Mouse (Mus musculus): ENCODE results near the gene Galr3. TPM values are rescaled to one million over a fixed set of nuclear protein-coding genes. Genes with fewer than 3 reads are reported as not detected.
"Not testable (repeated sequence)": the region's sequence is repeated elsewhere in the genome, so short reads cannot be mapped to it uniquely, and the experiment has no call there.

Galr3 gene
- polyA plus RNA-seq, 1 experiment from 2014 or later: 0.68 TPM

DNA sequence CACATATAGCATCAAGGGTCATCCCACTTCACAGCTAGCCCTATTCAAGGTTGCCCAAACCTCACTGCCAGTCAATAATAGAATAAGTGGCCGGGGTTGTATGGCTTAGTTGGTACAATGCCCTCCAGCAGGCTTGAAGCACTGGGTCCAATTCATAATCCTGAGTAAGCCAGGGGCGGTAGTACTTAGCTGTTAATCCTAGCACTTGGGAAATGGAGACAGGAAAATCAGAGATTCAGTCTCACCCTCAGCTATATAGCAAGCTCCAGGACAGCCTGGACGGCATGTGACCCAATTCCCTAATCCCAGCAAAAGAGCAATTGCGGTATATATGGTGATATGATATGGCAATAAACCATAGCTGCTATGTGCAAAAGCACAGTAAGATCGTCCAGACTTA is 34.6 kb upstream of the Galr3 start:
- Histone ChIP-seq H3K36me3 (peaks cover 33% of the 10 kb centered on the region), H3K9ac (no peak overlapping the region), H3K4me3 (replicated peaks) (no peak overlapping the region), H3K27me3 (replicated peaks) (no peaks in the 10 kb centered on the region), H3K4me1 (no peaks in the 10 kb centered on the region), H3K27ac (no peak overlapping the region), H3K4me2 (no peak overlapping the region), H3K9me3 (no peaks in the 10 kb centered on the region)
- no peak for ATAC-seq (ENCODE audit: insufficient read depth, low FRiP score, low read depth)
- WGBS: 89% methylated on average over 5 of the region's 5 CpGs

DNA sequence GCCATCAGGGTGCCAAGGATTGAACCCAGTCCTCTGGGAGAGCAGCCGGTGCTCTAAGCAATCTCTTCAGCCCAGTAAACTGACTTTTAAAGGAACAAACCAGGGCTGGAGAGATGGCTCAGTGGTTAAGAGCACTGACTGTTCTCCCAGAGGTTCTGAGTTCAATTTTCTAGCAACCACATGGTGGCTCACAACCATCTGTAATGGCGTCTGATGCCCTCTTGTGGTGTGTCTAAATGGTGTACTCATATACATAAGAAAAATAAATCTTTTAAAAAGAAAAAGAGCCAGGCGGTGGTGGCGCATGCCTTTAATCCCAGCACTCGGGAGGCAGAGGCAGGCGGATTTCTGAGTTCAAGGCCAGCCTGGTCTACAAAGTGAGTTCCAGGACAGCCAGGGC is 33.8 kb upstream of the Galr3 start:
- not testable (repeated sequence) for H3K27me3 ChIP-seq (replicated peaks); H3K9me3 ChIP-seq; H3K4me2 ChIP-seq; H3K27ac ChIP-seq; H3K4me1 ChIP-seq; H3K9ac ChIP-seq; ATAC-seq (ENCODE audit: insufficient read depth, low FRiP score, low read depth); H3K4me3 ChIP-seq (replicated peaks)
- peaks cover 26% of the 10 kb centered on the region for H3K36me3 ChIP-seq
- 85% methylated on average over 6 of the region's 6 CpGs for WGBS

DNA sequence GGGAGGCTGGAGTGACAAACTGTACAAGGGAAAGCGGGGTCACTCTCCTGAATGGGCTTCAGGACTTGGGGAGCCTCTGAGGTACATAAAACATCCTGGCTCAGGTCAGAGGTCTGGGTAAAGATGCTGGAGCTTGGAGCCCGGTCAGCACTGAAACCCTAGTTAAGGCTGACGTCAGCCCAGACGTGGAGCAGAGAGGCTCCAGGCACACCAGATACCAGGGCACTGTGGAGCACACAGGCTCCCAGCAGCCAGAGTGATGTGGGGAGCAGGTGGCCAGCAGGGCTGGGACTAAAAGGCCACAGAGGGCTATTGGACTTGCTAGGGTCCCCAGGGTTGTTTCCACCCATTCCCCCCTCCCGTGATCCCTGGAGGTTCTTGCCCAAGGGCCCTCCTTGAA is 32.0 kb upstream of the Galr3 start:
- Histone ChIP-seq H3K4me3 (replicated peaks) (no peak overlapping the region), H3K4me1 (no peaks in the 10 kb centered on the region), H3K9me3 (no peaks in the 10 kb centered on the region), H3K27me3 (replicated peaks) (no peaks in the 10 kb centered on the region), H3K27ac (no peak overlapping the region), H3K36me3 (peaks cover 19% of the 10 kb centered on the region), H3K4me2 (no peak overlapping the region), H3K9ac (no peak overlapping the region)
- ATAC-seq (ENCODE audit: insufficient read depth, low FRiP score, low read depth): no peak
- 66% methylated on average over 5 of the region's 5 CpGs for WGBS

DNA sequence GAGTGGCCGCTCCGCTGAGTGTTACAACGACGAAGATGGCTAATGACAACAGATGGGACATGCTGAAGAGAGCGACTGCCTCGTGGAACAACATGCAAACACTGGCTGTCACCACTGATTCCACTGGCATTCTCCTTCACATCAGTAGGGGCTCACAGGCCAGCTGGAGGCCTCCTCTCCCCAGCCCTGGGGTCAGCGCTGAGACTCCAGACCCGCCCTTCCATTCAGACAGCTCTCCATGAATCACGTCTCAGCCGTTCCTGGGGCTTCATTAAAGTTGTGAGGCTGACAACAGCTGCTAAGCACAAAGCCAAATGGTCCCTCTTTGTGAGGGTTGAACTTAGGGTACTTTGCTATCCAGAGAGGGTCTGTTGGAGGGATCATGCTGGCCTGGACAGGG is 30.1 kb upstream of the Galr3 start:
- Histone ChIP-seq H3K27me3 (replicated peaks) (no peaks in the 10 kb centered on the region), H3K36me3 (peaks cover 2% of the 10 kb centered on the region), H3K4me3 (replicated peaks) (no peak overlapping the region), H3K9ac (no peak overlapping the region), H3K4me1 (no peaks in the 10 kb centered on the region), H3K9me3 (no peaks in the 10 kb centered on the region), H3K4me2 (no peak overlapping the region), H3K27ac (no peak overlapping the region)
- no peak for ATAC-seq (ENCODE audit: insufficient read depth, low FRiP score, low read depth)
- 51% methylated on average over 10 of the region's 10 CpGs for WGBS

DNA sequence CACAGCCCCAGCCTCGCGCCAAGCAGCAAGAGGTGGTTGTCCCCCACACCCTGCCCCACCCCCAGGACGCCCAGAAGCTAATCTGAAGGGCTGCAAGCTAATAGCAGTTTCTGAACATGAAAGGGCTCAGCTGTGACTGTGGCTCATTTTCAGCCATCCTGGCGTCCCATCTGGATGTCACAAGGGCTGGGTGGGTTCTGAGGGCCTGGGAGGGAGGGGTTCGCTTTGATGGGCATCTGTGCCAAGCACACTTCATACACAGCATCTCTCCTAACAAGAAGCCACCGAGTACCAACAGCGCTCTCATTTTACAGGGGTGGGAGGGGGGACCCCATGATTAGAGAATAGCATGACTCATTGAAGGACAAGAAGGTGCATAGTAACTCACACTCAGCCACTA is 28.3 kb upstream of the Galr3 start:
- 52% methylated on average over 7 of the region's 7 CpGs for WGBS
- no peaks in the 10 kb centered on the region for H3K4me1 ChIP-seq
- no peaks in the 10 kb centered on the region for H3K27me3 ChIP-seq (replicated peaks)
- no peak overlapping the region for H3K4me2 ChIP-seq
- no peak overlapping the region for H3K27ac ChIP-seq
- H3K9me3 ChIP-seq: no peaks in the 10 kb centered on the region
- H3K9ac ChIP-seq: no peak overlapping the region
- ATAC-seq (ENCODE audit: insufficient read depth, low FRiP score, low read depth): no peak
- H3K36me3 ChIP-seq: no peaks in the 10 kb centered on the region
- no peak overlapping the region for H3K4me3 ChIP-seq (replicated peaks)

DNA sequence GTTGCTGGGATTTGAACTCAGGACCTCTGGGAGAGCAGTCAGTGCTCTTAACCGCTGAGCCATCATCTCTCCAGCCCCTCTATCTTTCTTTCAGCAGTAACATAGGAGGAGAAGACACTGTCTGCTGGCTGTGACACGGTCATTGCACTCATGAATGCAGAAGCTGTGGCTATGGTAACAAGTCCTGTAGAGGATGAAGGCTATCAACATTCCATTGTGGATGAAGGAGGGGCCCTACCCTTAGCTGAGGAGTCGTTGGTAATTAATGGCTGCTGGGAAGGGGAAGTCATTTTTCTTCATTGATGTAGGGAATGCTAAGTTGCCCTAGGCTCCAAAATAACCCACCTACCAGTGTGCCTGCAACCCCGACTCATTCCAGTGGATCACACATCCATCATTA is 23.5 kb upstream of the Galr3 start:
- H3K27me3 ChIP-seq (replicated peaks): no peaks in the 10 kb centered on the region
- H3K36me3 ChIP-seq: no peaks in the 10 kb centered on the region
- H3K4me1 ChIP-seq: no peaks in the 10 kb centered on the region; the same call in 1 of the 2 replicates
- H3K4me3 ChIP-seq (replicated peaks): no peak overlapping the region
- no peak for ATAC-seq (ENCODE audit: insufficient read depth, low FRiP score, low read depth)
- H3K4me2 ChIP-seq: no peak overlapping the region
- H3K9ac ChIP-seq: no peak overlapping the region
- H3K27ac ChIP-seq: no peak overlapping the region
- WGBS: 20% methylated on average over 4 of the region's 4 CpGs
- H3K9me3 ChIP-seq: no peaks in the 10 kb centered on the region

DNA sequence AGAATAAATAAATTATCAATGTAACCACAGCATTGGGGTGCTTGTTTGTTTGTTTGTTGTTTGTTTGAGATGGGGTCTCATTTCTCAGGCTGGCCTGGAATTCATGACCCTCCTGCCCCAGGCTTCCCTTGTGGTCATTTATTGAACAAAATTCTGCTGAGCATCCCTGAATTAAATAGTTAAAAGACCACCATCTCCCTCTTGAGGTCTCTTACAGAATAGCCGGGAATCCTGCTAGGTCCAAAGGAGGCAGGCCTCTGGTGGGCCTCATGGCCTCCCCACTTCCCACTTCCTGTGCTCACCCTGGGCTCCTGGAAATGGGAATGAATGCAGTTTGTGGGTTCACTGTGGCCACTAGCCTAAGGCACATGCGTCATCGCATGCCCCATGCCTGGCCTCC is 22.8 kb upstream of the Galr3 start:
- no peak overlapping the region for H3K9ac ChIP-seq
- no peaks in the 10 kb centered on the region for H3K36me3 ChIP-seq
- 65% methylated on average over 3 of the region's 3 CpGs for WGBS

DNA sequence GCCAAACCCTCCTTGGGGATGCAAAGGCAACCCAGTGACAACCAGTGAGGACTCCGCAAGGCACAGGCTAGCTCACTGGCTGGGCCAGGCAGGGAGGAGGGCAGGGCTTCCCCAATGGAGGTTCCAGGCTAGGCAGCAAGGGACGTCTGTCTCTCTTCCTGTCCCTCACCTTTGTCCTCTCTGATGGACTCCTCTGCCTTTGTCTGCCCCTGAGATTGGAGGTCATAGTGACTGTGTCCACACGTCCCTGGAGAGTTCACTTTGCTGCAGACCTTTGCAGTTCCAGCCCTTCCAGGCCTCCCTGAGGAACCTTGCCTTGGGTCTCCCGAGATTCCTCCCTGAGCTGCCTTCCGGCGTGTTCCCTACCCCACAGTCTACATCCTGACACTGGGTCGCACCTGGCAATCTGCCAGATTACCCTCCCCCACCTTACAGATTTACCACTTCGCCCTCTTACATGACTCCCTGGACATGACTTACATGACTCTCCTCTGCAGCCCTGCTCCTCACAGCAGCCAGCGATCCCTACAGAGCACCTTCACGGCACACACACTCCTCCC is 18.9 kb upstream of the Galr3 start:
- Histone ChIP-seq H3K4me1 (peaks cover 14% of the 10 kb centered on the region), H3K36me3 (no peaks in the 10 kb centered on the region), H3K4me3 (replicated peaks) (no peak overlapping the region), H3K27me3 (replicated peaks) (no peaks in the 10 kb centered on the region), H3K27ac (no peak overlapping the region), H3K4me2 (no peak overlapping the region), H3K9me3 (no peaks in the 10 kb centered on the region), H3K9ac (no peak overlapping the region)
- 53% methylated on average over 10 of the region's 10 CpGs for WGBS
- no peak; the same call in 1 of the 2 replicates for ATAC-seq (ENCODE audit: insufficient read depth, low FRiP score, low read depth)

More for the DNA sequence above, 22.8 kb upstream of the Galr3 start:
- peak; percentile 14; the same call in 1 of the 2 replicates for ATAC-seq (ENCODE audit: insufficient read depth, low FRiP score, low read depth)
- no peak overlapping the region for H3K4me2 ChIP-seq
- H3K27me3 ChIP-seq (replicated peaks): no peaks in the 10 kb centered on the region
- H3K27ac ChIP-seq: no peak overlapping the region
- H3K4me1 ChIP-seq: no peaks in the 10 kb centered on the region; the same call in 1 of the 2 replicates
- H3K4me3 ChIP-seq (replicated peaks): no peak overlapping the region
- H3K9me3 ChIP-seq: no peaks in the 10 kb centered on the region

DNA sequence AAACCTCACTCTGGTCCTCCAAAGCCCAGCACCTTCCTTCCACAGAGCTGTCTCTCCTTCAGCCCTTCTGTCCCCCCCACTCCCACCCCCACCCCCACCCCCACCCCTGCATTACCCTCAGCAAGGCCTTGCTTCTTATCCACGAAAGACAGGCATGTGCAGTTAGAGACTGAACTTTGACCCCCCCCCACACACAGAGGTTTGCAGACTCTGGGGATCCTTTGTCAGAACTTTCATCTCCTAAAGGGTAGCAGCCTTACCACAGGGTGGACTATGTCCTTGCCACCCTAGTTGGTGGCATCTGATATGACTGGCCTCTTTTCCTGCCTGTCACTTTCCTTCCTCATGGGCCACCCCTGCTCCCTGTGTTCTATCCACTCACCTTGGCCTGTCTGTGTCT is 18.3 kb upstream of the Galr3 start:
- no peak overlapping the region for H3K27ac ChIP-seq
- WGBS: 42% methylated on average over 1 of the region's 1 CpGs
- no peaks in the 10 kb centered on the region for H3K9me3 ChIP-seq
- ATAC-seq (ENCODE audit: insufficient read depth, low FRiP score, low read depth): no peak
- peaks cover 14% of the 10 kb centered on the region for H3K4me1 ChIP-seq
- H3K9ac ChIP-seq: no peak overlapping the region
- H3K36me3 ChIP-seq: no peaks in the 10 kb centered on the region
- no peak overlapping the region for H3K4me3 ChIP-seq (replicated peaks)
- no peak overlapping the region for H3K4me2 ChIP-seq
- no peaks in the 10 kb centered on the region for H3K27me3 ChIP-seq (replicated peaks)

DNA sequence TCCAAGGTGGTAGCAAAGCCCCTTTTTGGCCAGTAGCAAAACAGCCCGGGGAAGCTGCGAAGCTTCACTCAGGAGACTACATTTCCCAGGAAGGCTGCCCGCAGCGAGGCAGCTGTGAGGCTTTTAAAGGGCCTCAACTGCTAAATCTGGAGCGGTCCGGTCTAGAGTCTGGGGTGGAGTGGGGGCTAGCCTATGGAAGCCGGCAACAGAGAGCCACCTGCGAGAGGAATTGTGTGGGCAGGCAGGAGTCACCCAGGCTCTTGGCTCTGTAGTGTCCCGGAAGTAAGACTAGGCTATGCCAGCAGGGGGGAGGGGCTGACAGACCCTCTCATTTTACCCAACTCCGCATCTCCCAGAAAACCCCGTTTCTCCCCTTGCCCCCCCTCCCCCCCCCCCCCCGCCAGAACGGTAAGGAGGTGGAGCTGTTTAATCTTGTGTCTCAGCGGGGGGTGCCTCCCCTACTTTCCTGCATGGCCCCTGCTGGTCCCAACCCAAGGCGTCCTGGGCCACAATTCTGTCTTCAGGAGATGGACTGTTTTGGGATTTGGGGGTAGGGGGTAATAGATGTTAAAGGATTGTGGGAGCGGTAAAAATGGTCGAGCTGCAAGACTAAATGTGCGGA is 15.9 kb upstream of the Galr3 start:
- Histone ChIP-seq H3K4me3 (replicated peaks) (0 out of 2 replicates have a peak overlapping the region, but pooled peaks have one; percentile 9), H3K36me3 (no peaks in the 10 kb centered on the region), H3K4me1 (peaks cover 15% of the 10 kb centered on the region), H3K4me2 (peak overlapping the region; percentile 47), H3K9ac (0 out of 2 replicates have a peak overlapping the region, but pooled peaks have one; percentile 9), H3K27me3 (replicated peaks) (no peaks in the 10 kb centered on the region), H3K9me3 (no peaks in the 10 kb centered on the region), H3K27ac (peak overlapping the region; percentile 40; the same call in 1 of the 2 replicates)
- ATAC-seq (ENCODE audit: insufficient read depth, low FRiP score, low read depth): no peak
- WGBS: 16% methylated on average over 17 of the region's 18 CpGs

DNA sequence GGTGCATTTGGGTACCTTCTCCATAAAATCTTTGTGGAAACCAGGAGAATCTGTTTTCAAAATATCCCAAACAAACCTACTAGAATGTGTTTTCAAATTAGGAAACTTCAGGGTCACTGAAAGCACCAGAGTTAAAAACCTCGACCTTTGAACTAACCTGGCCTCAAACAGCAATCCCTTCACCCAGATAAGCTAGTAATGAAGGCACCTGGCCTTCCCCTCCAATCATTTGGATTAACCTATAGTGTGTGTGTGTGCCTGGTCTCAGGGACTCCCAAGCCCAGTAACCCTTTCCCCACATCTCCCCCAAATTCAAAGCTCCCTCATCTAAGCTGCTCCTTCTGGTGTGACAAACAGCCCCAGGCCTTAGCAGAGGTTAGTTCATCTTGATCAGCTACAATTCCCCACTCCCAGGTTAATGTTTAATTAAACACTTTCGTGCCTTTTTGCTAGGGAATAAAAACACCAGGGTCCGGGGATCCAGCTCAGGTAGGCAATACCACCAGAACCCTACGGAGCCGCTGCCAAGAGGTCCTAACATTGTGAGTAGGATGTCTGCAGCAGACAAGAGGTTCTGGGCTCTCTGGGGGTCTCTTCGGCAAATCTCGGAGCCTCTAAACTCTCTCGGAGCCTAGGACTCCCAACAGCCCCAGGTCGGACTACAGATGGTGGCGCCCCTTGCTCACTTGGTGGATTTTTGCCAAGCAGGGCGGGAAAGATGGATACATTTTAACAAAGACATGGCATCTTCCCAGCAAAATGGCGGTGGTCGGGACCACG is 15.0 kb upstream of the Galr3 start:
- Histone ChIP-seq H3K27me3 (replicated peaks) (no peaks in the 10 kb centered on the region), H3K36me3 (no peaks in the 10 kb centered on the region), H3K27ac (peak overlapping the region; percentile 97), H3K9ac (no peak overlapping the region), H3K4me3 (replicated peaks) (peak overlapping the region; percentile 83), H3K4me2 (peak overlapping the region; percentile 80), H3K9me3 (no peaks in the 10 kb centered on the region), H3K4me1 (peaks cover 24% of the 10 kb centered on the region)
- 43% methylated on average over 14 of the region's 14 CpGs for WGBS
- ATAC-seq (ENCODE audit: insufficient read depth, low FRiP score, low read depth): no peak
